Mouse (Mus musculus) left cerebral cortex, postnatal 25 days (tissue): ENCODE data around the gene Muc13. TPM values are rescaled to one million over a fixed set of nuclear protein-coding genes. Genes with fewer than 3 reads are reported as not detected.

Experiments used
- DNase-seq, 2 experiments: peaks; one replicate each; pipeline ENCODE4 v3.0.0; 2022; ENCODE audit warnings: low spot score in 2 of 2, mixed read lengths in 1 of 2
- intact Hi-C: fragments of 180-260 bp; cut with DNase I; formaldehyde crosslinking; loops from one replicate; pipeline ENCODE4 v1.15.1; 2025
- total RNA-seq, 2 experiments: library from RNA; stranded (reverse); gene quantifications; 2 replicates each; pipeline ENCODE4 v1.2.3; 2021

Muc13 gene
- total RNA-seq, 2 experiments from 2014 or later: 0.16 TPM; not detected in 1

DNA sequence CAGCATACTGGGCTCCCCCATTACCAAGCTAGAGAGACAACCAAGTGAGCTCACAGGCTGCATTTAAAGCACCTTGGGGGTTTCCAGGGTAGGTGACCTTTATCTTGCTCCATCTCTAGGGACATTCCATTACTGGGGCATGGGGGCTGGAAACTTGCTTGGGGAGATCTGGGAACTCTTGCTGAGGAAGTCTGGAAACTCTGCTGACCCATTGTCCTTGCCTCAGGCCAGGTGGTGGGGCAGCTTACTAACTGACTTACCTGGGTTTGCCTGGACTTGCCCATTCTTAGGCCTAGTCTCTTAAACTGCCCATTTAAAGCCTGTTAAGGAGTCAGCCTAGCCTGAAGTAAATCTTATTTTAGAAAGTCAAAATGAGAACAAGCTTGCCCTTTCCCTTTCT is 59.4 kb downstream of the Muc13 start:
- intact Hi-C loops: no loop called here
- no peak for DNase-seq

DNA sequence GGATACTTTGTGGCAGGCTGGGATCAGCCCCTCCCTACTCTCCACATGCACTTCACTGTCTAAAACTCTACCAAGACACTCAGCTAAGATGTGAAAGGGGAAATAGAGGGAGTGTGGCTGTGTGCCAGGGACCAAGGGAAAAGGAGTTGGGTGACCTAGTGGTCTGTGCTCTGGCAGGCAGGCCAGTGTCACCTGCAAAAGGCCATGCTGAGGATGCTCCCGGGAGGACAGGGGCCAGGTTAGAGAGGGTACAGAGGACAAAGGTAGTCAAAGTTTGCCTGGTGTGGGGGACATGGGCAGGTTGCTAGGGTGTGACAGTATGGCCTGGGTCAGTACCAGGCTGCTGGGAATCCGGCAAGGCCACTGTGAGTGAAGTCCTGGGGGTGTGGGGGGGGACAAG is 64.9 kb downstream of the Muc13 start:
- intact Hi-C loops: no loop called here
- peak in 1 of 2 experiments; percentile 14 for DNase-seq

DNA sequence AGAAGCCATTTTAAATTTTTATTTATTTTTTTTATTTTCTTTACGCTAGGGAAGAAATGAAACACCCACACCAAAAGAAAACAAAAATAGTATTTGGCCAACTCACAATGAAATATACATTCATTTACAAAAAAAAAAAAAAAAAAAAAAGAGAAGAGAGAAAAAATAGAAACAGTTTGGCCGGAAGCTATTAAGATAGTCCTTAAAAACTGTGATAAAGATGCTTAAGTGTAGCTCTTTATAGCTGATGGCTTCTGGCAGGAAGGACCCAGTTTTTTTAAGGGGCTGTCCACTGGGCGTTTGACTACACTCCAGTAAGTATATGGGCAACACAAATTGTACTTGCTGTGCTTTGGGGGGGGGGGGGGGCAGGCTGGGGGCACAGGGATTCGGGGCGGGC is 65.5 kb downstream of the Muc13 start:
- DNase-seq: no peak
- intact Hi-C loops: no loop called here

DNA sequence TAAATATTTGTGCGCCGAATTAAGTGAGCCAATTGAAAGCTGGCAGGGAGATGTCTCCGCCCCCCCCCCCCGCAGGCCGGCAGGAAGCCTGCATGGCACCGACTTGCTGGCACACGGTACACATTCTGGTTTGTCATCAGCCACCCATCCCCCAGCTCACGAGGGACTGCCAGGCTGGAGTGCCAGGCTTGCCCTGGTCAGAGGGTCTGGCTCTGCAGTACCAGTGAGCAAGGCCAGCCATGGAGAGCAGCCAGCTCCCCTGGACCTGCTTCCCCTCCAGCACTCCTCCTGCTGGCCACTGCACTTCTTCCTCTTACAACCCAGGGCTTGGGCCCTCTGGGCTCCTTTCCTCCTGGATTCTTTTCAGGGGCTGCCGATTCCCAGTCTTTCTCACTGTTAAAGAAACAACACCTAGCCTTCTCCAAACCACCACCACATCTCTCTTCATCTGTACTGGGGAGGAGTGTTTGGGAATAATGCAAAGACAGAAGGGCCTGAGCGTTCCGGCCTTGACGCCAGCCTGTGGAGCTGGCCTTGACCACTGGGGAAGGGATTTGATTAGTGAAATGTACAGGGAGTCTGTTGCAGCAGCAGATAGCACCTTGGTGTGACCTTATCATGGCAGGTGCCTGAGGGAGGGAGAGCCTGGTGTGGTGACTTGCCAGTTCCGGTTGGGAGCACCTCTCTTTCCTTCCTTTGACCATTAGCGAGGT is 66.3 kb downstream of the Muc13 start:
- intact Hi-C loops: no loop called here
- peak; percentile 71 to 88 for DNase-seq

DNA sequence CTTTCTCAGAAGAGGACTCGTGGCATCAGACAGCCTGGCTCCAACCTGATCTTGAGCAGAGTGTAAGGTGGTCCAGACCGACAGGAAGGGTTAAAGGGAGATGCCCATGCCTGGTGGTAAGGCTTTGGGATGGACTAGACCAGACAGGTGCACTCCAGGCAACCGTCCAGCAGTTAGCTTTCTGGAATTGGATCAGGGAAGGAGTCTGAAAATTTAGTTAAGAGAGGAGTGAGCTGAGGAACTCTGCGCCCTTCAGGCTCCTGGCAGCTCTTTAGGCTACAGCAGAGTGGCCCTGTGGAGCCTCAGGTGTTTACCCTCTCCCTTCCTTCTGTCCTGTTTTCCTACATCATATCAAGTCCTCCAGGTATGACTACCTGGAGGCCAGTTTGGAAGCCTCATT is 68.6 kb downstream of the Muc13 start:
- intact Hi-C loops: no loop called here
- DNase-seq: no peak

DNA sequence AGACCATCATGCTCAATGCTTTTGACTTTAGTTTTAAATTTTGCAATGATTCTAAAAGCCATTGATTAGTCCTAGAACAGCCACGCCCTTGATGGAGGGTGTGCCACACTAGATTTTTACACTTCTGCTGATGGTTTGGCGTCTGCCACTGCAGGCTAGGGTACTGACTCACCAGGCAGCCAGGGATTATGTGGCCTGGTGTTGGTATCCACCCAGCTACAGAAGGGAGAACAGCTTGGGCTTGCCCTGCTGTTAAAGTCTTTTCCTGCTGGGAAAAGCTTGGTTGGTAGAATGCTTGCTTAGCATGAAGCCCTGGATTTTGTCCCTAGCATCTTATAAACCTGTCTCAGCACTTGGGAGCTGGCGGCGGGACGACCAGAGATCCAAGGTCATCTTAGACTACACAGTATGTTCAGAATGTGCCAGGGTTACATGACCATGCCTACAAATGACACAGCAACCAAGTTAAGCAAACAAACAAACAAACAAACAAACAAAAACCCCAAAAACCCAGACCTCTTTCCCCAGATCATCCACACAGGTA is 69.4 kb downstream of the Muc13 start:
- DNase-seq: no peak
- intact Hi-C loops: no loop called here

Other genes starting within 250 kb of the Muc13 start
- gene Heg1, start 109.7 kb upstream of the Muc13 start, total RNA-seq: 10 to 100 TPM; 29.9 to 35.4 TPM
- 10 to 100 TPM; 37.3 to 39.3 TPM for gene Itgb5, start 35.6 kb downstream of the Muc13 start, total RNA-seq
- gene Umps, start 173.0 kb downstream of the Muc13 start, total RNA-seq: 10 to 100 TPM; 15.2 to 16.1 TPM